Mouse (Mus musculus): Measurements from ENCODE around the gene Olfr1162.

DNA sequence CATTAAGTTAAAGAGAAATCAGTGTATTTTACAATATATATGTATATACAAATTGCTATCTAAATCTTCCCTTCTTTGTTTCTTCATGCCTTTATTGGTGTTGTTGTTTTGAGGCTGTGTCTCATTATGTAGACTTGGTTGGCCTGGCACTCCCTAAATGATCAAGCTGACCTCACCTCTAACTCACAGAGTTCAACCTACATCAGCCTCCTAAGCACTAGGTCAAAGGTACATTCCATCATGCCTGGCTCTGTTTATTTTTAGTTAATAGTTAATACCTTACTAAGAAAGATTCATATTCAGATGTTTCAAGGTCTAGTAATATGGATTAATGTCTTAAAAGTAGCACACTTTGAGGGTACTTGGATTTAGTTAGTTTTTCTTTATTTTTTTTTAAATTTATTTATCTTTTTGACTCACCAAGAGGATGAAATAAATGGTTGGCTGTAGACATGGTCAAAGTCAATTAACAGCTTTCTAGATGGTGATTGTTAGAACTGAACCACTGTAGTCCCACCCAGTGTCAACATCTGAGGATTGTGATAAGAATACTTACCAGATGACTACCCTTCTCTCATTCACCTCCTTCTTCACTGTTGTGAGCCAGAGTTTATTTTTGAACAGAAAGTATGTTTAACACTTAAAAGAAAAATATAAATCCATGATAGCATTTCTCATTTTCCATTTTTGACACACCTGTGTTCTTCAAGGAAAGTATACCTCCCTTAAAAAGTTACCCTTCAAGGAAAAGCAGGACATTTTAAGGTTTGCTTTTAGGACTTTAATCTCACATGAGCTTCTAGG lies 43.2 kb downstream of the Olfr1162 start, which contains the start of gene Olfr1160:
- no peak for TF ChIP-seq HCFC1 (IDR thresholded peaks at IDR 0.05; ENCODE audit: borderline replicate concordance, insufficient read depth, low read length)
- no peak for TF ChIP-seq ZC3H11A (IDR thresholded peaks at IDR 0.05; ENCODE audit: borderline replicate concordance, low read depth, low read length)
- no peak for TF ChIP-seq MAFK (IDR thresholded peaks at IDR 0.05; ENCODE audit: insufficient read depth, low read depth, low read length)
- no peak for TF ChIP-seq CHD2 (IDR thresholded peaks at IDR 0.05; ENCODE audit: low read depth, low read length)

Data from ES-E14 (cell line).